Mouse (Mus musculus) CD4-positive, CD25-positive, alpha-beta regulatory T cell, adult 4 months (primary cell): Measurements from ENCODE around the gene Cacna1b. TPM values are rescaled to one million over a fixed set of nuclear protein-coding genes. Genes with fewer than 3 reads are reported as not detected.

Experiments
- ATAC-seq: one replicate; pipeline ENCODE4 v1.8.0; 2017
- polyA plus RNA-seq, 2 experiments: library from polyadenylated mRNA; unstranded; fragments of 100-300 nt; shearing (Covaris generic); gene quantifications; one replicate each; pipeline ENCODE4 v1.2.1; 2017

The Cacna1b gene
- polyA plus RNA-seq, 2 experiments from 2014 or later, result 0.06 to 0.22 TPM

DNA sequence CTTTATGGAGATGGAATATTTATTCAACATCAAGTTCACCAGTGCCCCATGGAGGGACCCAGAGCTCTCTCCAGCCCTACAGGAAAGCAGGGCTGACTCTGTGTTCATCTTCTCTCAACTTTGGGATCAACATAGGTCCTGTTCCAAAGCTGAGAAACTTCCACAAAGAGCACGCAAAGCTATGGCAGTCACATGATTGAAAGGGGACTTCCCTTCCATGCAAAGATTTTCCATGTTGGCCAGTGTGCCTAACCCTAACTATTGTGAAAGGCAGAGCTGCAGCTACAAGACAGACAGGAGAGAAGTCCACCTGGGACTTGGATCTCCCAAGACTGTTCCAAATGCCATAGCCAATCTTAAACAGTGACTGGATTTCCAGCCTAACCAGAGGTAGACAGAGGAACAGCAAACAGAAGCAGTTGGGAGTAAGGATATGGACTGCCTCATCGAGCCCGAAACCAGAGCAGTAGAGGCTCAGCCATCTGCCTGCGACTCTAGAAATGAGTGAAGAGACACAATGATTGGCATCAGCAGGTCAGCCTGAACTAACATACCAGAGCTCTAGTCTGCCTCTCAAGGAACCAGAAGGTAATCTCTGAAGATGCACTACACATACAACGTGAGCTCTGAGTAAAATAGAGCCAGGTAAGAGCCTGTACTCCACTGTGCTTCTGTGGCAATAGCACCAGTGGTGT, 116.4 kb downstream of the Cacna1b start:
- ATAC-seq, result no peak

DNA sequence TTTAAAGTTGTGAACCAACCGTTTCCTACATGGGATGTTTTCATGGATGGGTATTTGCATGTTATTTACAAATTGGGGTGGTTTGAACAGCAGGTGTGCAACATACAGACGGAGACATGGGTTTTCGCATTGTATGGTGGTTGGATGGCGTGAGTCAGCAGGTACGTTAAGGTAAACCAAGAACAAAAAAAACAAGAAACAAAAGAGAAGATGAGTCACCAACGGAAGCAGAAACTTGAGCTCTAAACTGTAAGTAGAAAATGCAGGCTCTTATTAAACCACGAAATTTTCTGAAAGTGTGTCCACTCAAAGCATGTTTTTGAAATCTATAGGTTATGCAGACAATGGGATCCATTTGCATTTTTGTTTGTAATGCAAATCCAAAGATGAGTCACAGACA, 120.1 kb downstream of the Cacna1b start:
- ATAC-seq, result no peak

DNA sequence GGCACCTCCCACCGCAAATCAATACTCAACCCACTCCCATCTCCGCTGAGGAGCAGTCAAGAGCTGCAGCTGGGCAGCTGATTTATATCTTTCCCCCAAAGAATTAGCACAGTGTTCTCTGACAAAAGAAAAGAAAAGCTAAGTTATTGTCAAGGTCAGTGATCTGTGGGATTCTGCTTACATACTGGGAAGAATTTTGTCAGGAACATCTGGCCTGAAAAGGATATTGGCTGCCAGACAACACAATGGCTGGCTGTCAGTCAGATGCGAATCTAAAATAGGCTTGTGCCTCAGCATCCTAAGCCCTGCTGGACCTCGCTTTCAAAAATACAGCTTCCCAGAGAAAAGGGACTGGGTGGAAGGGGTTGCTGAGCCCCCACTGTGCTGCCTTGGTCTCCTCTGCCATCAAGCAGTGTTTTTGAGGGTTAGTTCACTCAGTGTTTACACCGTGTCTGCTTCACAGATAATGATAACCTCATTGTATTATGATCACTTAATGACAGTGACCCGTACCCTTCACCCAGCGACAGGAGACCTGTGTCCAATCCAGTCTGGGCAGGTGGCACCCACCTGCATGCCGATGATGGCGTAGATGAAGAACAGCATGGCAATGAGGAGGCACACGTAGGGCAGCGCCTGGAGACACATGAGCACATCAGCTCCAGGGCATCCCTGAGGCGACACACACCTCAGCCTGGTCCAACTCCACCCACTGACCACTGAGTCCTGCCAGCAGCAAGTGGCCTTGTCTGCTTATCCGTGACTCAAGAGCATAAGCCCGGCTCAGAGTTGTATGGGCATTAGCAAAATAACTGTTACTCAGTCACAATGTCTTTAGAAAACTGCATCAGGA, 124.6 kb downstream of the Cacna1b start:
- no peak for ATAC-seq

DNA sequence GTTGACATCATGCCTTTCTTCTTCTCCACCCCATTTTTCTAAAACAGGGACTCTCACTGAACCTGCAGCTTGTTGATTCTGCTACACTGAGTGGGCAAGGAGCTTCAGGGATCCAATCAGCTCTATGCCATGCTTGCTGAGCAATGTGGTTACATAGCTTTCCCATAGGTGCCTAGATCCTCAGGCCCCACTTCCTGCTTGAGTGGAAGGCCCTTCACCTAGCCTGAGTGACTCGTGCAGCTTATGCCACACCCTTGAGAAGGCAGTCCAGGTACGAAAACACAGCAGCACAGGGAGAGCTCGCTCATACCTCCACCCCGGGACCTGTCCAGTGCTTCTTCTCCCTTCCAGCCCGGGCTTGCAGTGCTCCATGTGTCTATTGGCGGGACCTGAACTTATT, 129.3 kb downstream of the Cacna1b start:
- no peak for ATAC-seq

DNA sequence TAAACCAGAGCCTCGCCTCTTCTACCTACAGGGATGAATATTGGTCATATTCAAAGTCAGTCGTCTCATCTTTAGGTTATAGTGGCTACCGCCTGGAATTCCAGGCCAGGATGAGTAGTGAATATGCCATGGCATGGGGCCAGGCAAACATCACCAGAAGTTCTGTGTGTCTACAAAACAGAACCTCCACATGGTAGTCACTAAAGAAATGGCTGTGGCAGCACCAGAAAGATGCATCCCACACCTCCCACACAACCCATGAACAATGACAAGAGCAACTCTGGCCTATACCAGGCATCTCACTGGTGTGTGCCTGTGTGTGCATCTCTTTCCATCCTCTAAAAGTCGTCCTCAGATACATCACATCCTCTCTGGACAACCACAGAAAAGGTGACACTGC, 145.8 kb downstream of the Cacna1b start:
- no peak for ATAC-seq

DNA sequence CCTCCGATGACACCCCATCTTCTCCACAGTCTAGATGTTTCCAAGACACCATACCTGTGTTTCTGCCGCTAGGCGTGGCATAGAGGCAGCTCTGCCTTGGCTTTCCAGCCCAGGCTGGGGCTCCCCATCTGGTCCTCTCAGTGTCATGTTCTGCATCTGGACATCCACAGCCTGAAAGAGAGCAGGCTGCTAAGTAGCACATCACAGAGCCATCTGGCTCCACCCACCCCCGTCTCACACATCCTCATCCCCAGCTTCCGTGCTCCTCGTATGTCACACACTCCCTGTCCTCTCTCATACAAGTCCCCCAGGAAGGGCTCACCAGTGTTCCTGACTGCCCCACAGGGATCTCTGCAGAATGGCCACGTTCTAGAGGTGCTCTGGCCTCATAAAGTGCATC, 153.2 kb downstream of the Cacna1b start:
- ATAC-seq, result no peak

DNA sequence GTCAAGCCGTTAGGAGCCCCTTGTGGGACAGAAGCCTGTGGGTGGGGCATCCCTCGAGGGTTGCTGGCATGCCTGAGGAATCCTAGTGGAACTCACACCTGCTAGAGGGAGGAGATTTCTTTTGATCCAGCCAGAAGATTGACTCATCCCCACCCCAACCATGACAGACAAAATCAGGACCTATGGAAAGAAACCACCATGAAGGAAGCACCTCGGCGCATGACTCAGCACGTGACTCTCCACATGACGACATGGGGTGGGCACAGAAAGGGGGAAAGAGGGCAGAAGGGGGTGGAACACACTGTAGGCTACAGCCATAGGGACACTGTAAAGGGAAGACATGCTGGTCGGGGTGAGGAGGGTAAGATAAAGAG, 154.2 kb downstream of the Cacna1b start:
- ATAC-seq, result no peak

DNA sequence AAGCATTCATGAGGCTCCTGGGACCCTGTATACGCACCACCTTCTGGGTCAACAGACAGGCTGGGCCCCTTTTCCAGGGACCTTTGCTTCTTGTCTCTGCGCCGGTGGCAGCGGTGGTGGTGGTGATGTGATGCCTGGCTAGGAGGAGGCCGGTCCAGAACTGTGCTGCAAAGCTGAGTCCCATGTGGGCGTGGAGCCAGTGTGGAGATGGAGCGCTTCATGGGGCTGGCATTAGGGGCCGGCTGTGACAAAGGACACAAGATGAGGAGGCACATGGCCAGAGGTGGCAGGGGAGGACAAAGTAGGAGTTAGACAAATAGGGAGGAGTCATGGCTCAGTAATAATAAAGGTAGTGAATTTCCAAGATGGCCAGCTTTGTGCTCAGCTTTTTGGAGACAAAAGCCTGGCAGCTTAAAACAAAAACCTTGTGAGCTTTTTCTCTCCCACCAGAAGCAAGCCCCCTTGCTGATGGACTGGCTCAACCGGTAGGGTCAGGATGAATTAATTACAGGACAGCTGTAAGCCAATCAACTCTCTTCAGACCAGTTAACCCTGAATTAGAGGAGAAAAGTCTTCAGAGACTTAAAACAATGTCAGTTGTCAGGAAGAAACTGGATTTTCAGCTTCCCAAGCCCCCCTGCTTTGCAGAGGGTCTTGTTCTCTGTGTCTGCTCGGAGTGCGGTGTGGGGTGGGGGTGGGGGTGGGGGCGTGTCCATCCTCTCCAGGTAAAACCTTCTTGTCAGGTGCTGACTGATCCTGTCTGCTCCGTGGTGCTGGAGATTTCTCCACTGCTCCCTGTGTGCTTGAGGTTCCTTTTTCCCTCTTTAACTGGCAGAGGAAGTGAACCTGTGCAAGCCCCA, 154.8 kb downstream of the Cacna1b start:
- ATAC-seq, result no peak

DNA sequence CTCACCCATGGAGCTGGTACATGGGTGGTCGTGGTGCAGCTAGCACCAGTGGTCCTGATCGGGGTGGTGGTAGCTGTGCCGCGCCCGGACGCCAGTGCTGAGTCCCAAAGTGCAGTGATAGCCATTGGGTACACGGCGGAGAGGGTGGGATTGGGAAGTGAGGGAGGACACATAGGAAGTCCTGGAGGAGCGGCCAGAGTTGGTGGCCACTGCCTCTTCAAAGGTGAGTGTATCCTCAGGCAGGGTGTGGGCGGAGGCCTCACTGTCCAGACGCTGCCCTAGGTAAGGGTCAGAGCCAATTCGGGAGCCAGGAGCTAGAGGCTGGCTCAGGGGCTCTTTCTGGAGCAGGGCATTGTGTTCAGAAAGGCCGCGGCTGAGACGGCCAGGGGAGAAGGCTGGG, 156.4 kb downstream of the Cacna1b start:
- ATAC-seq, result no peak

DNA sequence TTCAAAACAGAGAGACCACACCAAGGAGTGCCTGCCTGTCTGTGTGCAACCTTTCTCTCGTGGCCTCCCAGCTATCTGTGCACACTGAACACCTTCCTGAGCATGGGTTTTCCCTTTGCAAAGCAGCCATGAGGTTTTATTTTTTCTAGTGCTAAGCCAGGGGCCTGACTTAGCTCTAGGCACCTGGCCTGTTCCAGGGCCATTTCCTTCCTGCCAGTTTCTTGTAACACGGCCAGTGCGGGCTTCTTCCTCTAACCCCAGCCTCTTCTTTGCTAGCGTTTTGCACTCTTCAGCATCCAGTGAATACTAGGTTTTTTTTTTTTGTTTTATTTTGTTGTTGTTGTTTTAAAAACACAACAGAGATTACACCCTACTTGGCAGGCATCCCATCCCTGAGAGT, 157.9 kb downstream of the Cacna1b start:
- no peak for ATAC-seq

DNA sequence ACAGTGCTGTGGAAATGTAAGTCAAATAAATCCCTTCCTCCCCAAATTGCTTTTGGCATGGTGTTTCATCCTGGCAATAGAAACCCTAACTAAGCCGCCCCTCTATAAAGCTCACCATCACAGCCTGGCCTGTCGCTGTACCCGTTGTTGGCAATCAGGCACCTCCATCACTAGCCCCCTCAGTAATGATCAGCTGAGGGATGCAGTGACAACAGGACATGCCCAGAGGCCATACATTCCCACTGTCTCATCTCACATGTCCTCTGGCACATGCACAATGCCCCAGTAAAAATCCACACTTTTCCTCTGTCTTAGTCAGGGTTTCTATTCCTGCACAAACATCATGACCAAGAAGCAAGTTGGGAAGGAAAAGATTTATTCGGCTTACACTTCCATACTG, 173.5 kb downstream of the Cacna1b start:
- no peak for ATAC-seq

DNA sequence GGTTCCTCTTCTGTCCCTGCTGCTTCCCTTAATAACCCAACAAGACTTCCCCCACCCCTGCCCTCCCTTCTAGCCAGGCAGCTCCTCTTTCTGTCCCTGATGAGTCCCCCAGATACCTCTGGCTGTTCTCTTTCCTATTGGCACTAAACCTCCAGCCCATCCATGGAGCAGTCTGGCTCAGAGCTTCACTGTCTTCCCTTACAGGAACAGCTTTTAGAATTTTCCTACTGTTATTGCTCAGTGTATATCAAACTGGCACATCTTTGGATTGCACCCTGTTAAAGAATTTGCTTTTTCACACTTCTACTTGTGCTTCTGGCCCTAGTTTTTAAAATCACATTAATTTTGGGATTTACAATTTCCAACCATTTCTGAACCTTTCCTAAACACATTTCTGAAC, 175.0 kb downstream of the Cacna1b start:
- ATAC-seq, result no peak

DNA sequence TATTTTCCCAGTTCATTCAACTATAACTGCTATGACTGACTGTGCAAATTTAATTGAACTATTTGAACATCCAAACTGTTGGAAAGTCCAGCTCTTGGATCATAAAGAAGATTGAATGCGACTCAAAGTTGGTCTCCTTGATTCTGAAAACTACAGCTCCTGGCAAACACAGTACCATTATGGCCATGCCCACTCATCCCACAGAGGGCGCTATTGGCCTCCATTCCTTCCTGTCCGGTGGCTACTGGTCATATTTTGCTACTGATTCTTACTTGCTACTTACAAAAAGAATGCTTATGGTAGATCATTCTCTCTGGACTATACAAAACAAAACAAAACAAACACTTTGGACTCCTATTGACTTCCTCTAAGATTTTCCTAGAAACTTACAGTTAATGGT, 188.3 kb downstream of the Cacna1b start:
- no peak for ATAC-seq

DNA sequence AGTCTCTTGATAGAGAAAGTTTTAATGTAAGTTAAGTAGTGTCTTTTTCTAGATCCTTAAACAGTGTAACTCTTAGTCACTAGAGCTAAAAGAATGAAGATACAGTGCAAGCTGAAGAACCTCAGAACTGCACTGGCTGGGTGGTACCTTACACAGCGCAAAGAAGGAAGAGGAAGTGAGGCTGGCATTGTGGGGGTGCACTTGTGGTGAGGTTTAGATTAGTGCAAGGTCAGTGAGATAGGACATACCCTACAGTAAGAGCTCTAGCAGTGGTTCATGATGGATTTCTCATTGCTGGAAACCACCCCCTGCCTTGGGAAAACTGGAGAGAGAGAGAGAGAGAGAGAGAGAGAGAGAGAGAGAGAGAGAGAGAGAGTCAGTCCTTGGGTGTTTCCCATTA, 192.0 kb downstream of the Cacna1b start:
- ATAC-seq, result no peak

DNA sequence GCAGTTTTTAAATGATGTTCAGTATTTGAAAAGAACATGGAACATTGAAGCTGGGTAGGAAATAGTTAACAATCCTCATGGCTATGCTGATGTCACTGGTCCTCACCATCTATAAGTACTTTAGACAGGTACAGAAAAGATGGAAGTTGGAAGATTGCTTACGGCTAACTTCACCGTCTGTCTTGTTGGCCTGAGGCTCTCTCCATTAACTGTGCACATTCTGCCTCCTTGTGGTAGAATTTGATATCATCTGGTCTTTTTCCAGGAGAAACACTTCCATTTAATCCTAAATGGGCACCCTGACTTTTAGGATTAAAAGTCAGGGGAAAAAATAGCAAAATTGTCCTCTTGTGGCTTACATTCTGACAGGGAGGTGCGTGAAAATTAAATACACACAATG, 194.4 kb downstream of the Cacna1b start:
- ATAC-seq, result no peak

DNA sequence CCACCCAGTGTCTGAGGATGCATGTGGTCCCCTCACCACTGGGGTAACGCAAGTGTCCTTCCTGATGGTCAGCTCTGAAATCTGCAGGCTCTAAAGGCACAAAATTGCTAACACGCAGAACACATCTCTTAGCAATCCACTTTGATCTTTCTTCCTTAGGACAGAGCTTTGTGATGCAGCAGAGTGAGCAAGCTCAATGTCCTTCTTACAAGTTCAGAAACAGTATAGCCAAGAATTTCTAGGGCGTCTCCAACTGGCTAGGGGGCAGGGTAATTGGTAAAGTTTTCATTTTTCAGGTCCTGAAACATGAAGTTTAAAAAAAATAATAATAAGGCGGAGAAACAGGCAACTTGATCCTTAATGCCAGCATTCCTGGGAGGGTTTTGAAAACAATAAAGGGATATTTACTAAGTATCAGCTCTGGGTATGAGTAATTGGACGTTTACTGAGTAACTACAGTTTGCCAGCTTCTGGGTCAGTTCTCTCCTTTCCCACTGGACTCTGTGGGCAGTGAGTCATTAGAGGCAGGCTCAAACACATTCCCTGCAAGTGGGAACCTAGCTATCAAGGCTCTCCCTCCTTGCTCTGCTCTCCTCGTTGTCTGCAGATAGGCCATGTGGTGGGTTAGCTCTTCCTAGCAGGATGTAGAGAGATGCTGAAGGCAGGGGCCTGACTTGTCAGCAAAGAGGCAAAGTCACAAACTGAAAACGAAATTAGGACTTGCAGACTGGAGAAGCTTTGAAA, 200.2 kb downstream of the Cacna1b start:
- no peak for ATAC-seq

DNA sequence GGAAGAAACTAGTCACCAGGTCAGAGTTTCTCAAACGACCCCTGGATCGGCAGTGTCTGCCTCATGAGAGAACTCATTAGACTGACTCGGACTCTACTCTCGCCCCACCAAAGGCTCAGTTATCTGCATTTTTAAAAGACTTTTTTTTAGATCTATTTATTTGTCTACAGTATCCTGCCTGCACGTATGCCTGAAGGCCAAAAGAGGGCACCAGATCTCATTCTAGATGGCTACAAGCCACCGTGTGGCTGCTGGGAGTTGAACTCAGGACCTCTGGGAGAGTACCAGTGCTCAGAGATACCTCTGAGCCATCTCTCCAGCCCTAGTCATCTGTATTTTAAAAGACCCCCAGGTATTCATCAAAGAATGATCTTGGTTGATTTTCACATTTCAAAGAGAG, 201.0 kb downstream of the Cacna1b start:
- no peak for ATAC-seq

DNA sequence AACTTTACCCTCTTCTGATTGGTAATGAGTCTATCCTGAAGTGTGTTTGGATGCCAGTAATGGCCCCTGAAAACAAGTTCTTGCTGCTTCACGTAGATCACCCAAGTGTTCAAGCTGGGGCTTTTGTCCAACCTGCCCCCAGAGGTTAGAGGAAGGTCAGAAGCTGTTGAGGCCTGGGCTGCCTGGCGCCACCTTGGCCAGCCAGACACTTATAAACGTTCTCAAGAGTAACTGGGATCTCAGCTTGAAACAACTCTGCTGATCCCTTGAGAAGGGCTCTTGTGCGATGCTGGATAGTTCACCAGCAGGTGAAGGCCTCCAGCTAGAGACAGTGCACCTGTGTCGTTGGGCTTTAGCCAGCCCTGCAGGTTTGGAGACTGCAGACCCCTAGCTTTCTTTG, 202.8 kb downstream of the Cacna1b start:
- no peak for ATAC-seq

DNA sequence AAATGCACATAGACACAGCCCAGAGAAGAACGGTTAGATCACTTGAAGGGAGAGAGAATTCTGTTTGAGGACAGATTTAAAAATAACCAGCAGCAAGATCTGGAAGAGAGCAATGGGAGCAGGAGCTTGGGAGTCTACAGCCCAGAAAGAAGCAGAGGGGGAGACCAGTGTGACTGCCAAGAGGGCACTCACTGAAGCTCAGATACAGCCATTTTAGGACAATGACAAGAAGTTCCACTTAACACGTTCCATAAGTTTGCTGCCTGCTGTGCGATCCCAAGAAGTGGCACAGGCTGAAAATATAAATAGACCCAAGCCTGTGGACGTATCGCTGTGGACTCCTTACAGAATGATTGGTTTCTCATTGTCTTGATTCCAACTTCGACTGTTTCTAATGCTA, 206.6 kb downstream of the Cacna1b start:
- no peak for ATAC-seq

DNA sequence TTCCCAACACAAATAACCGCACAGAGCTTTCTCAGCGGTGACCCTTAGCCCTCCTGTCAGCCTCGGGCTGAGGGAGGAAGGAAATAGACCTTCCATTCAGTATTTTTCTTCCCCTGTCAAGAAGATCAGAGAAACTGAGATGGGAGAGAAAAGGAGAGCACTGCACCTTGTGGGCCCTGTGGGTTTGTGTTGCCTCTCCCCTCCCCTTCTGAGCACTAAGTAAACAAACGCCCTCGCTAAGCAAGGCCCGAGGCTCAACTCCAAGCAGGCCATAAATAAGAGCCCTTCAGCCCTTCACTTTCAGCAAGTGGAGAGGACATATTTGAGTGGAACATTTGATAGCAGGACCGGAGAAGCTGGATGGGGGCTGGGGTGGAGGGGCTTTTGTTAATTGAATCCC, 209.0 kb downstream of the Cacna1b start:
- no peak for ATAC-seq
